In genomic region chr8:26794411-26794810, GRCm38 (mm10) we compare ENCODE assay signal across 14 mouse cellular contexts.
"Had no signal": no experiment of that assay in that cellular context is flagged by ENCODE, and none has a peak within 500 bp of the region (broad histone marks: within the 10 kb centered on the region; RNA-seq: fewer than 3 reads in every experiment).

No protein-coding gene starts in this region.

- DNase-seq: kidney, adult 11 months; kidney, adult 9 months; kidney, postnatal 36 days; liver; liver, embryonic 13.5 days; liver, postnatal 0 days; right cerebral cortex, postnatal 25 days; thymus, adult 18-20 months; thymus, postnatal 25 days had no signal

- H3K27ac ChIP-seq: kidney, postnatal 0 days; layer of hippocampus, adult 2 months; limb, embryonic 12.5 days; liver, embryonic 13.5 days; midbrain, embryonic 12.5 days had no signal

- H3K4me2 ChIP-seq: limb, embryonic 12.5 days; liver, embryonic 13.5 days; midbrain, embryonic 12.5 days had no signal

- H3K27me3 ChIP-seq: liver, embryonic 13.5 days; megakaryocyte, embryonic 14.5 days had no signal

- H3K4me1 ChIP-seq: liver, embryonic 13.5 days; megakaryocyte, embryonic 14.5 days; midbrain, embryonic 12.5 days had no signal

- H3K9ac ChIP-seq: limb, embryonic 12.5 days; liver, embryonic 13.5 days; liver, postnatal 0 days; midbrain, embryonic 12.5 days had no signal

- H3K4me3 ChIP-seq: layer of hippocampus, adult 2 months; limb, embryonic 12.5 days; liver, embryonic 13.5 days; megakaryocyte, embryonic 14.5 days; midbrain, embryonic 12.5 days had no signal

- H3K9me3 ChIP-seq: liver, embryonic 13.5 days; midbrain, embryonic 12.5 days had no signal

- ATAC-seq: liver, postnatal 0 days had no signal

- H3K36me3 ChIP-seq: limb, embryonic 12.5 days; liver, embryonic 13.5 days; midbrain, embryonic 12.5 days had no signal
